Mouse (Mus musculus): ENCODE measurements at regions not wholly inside any gene's neighbourhood (a gene's known extent, or its start where the extent isn't known, plus 50 kb on each side); places are given as distances from the start of the nearest gene placed in this dataset.

GRCm38 (mm10) chr16:76438093-76438883 is 64.7 kb upstream of the Nrip1 start:
- no peak for DNase-seq

GRCm38 (mm10) chr16:76436290-76436689 is 62.7 kb upstream of the Nrip1 start:
- DNase-seq = no peak

- no peak for DNase-seq
These were observed 59.6 kb upstream of the Nrip1 start for GRCm38 (mm10) chr16:76433076-76433825.

GRCm38 (mm10) chr16:76432304-76432703 is 58.7 kb upstream of the Nrip1 start:
- no peak for DNase-seq

GRCm38 (mm10) chr16:76429156-76429555 is 55.5 kb upstream of the Nrip1 start:
- no peak for DNase-seq

- no peak for DNase-seq
These were observed 50.3 kb upstream of the Nrip1 start for GRCm38 (mm10) chr16:76423964-76424363.

All from B cell, adult 2 months (primary cell).